ENCODE assay signal across 9 mouse cellular contexts in genomic region chr19:4257897-4258252, GRCm38 (mm10). TPM values are rescaled to one million over a fixed set of nuclear protein-coding genes. Genes with fewer than 3 reads are reported as not detected.
A peak's percentile ranks its signal among the peaks of the same experiment; 100 is the strongest.
DNase-seq lines count a peak whose midpoint lies in the region; ATAC-seq and TF ChIP-seq lines count a peak whose summit lies in the region.
"Had no signal": no experiment of that assay in that cellular context is flagged by ENCODE, and none has a peak within 500 bp of the region (broad histone marks: within the 10 kb centered on the region; RNA-seq: fewer than 3 reads in every experiment).

No protein-coding gene starts in this region.

- peaks cover 17% of the 10 kb centered on the region for H3K36me3 ChIP-seq in megakaryocyte, embryonic 14.5 days (replicated peaks; ENCODE audit: low read length)
- no peaks in the 10 kb centered on the region for H3K36me3 ChIP-seq in limb, embryonic 13.5 days
- no peaks in the 10 kb centered on the region for H3K36me3 ChIP-seq in stomach, embryonic 14.5 days (ENCODE audit: control insufficient read depth, insufficient read depth, low read length)

- 0 out of 2 replicates have a peak overlapping the region, but pooled peaks have one; percentile 12 for H3K27ac ChIP-seq in cerebellum, adult 2 months (ENCODE audit: insufficient read depth, low read length)
- no peak overlapping the region for H3K27ac ChIP-seq in limb, embryonic 13.5 days
- H3K27ac ChIP-seq in stomach, embryonic 14.5 days (ENCODE audit: low read length): no peak overlapping the region

- 24% methylated on average over 12 of the region's 12 CpGs for WGBS in cerebellum, adult 2 months
- 15% methylated on average over 12 of the region's 12 CpGs for WGBS in limb, embryonic 13.5 days
- WGBS in stomach, embryonic 14.5 days: 22% methylated on average over 12 of the region's 12 CpGs

- no peaks in the 10 kb centered on the region for H3K9me3 ChIP-seq in megakaryocyte, embryonic 14.5 days
- no peaks in the 10 kb centered on the region; the same call in 1 of the 2 replicates for H3K9me3 ChIP-seq in limb, embryonic 13.5 days
- H3K9me3 ChIP-seq in stomach, embryonic 14.5 days (ENCODE audit: control insufficient read depth, low read depth, low read length): no peaks in the 10 kb centered on the region

- H3K4me3 ChIP-seq in cerebellum, adult 2 months (replicated peaks; ENCODE audit: insufficient read depth, low read depth, low read length): peak overlapping the region; percentile 17
- peak overlapping the region; percentile 96 for H3K4me3 ChIP-seq in megakaryocyte, embryonic 14.5 days (replicated peaks)
- peak overlapping the region; percentile 65 for H3K4me3 ChIP-seq in limb, embryonic 13.5 days
- H3K4me3 ChIP-seq in stomach, embryonic 14.5 days (ENCODE audit: low read depth, low read length): peak overlapping the region; percentile 54

- H3K27me3 ChIP-seq in cerebellum, adult 2 months (ENCODE audit: control insufficient read depth, insufficient read depth, low read length): no peaks in the 10 kb centered on the region
- H3K27me3 ChIP-seq in megakaryocyte, embryonic 14.5 days (replicated peaks): peaks cover 7% of the 10 kb centered on the region
- H3K27me3 ChIP-seq in limb, embryonic 13.5 days: no peaks in the 10 kb centered on the region
- no peaks in the 10 kb centered on the region for H3K27me3 ChIP-seq in stomach, embryonic 14.5 days (ENCODE audit: control insufficient read depth, insufficient read depth, low read length)

- H3K4me2 ChIP-seq in limb, embryonic 13.5 days (replicated peaks): peak overlapping the region; percentile 93
- peak overlapping the region; percentile 81 for H3K4me2 ChIP-seq in stomach, embryonic 14.5 days (replicated peaks; ENCODE audit: low read depth, low read length)

- H3K4me1 ChIP-seq in cerebellum, adult 2 months (ENCODE audit: control insufficient read depth, insufficient read depth, low read length): peaks cover 1% of the 10 kb centered on the region
- peaks cover 48% of the 10 kb centered on the region for H3K4me1 ChIP-seq in megakaryocyte, embryonic 14.5 days
- peaks cover 11% of the 10 kb centered on the region for H3K4me1 ChIP-seq in limb, embryonic 13.5 days
- H3K4me1 ChIP-seq in stomach, embryonic 14.5 days (ENCODE audit: control insufficient read depth, insufficient read depth, low read length): no peaks in the 10 kb centered on the region

- ATAC-seq in megakaryocyte, adult 5-6 weeks (ENCODE audit: poor library complexity, severe bottlenecking): no peak
- ATAC-seq in limb, embryonic 13.5 days (ENCODE audit: low FRiP score, low read depth): no peak
- ATAC-seq in stomach, embryonic 14.5 days (ENCODE audit: insufficient number of reproducible peaks, insufficient read depth, low FRiP score, low read depth): no peak

- H3K9ac ChIP-seq in limb, embryonic 13.5 days: peak overlapping the region; percentile 70
- peak overlapping the region; percentile 11; the same call in 1 of the 2 replicates for H3K9ac ChIP-seq in stomach, embryonic 14.5 days (replicated peaks; ENCODE audit: low read depth, low read length)

- no peak for TF ChIP-seq CTCF in cerebellum, adult 2 months (IDR thresholded peaks at IDR 0.05; ENCODE audit: borderline replicate concordance, insufficient read depth, low read depth, low read length)

- no peak for DNase-seq in cerebellum, adult 2 months
- DNase-seq in cerebellum, postnatal 4 days (ENCODE audit: low spot score in 2 of 2): no peak
- DNase-seq in embryo, embryonic 10 days (ENCODE audit: low spot score): no peak
- DNase-seq in gastrocnemius, postnatal 4 days (ENCODE audit: low spot score in 2 of 2): no peak

- TF ChIP-seq POLR2A in cerebellum, adult 2 months (IDR thresholded peaks at IDR 0.05; ENCODE audit: borderline replicate concordance, insufficient read depth, low read length): no peak

RNA-seq across cellular contexts. Expression of gene Ssh3, which starts 11.1 kb away (rescaled TPM):
- 139 and 151 TPM in 2 replicates for polyA plus RNA-seq in cerebellum, adult 2 months (2012; rRNA removed)
- 16.5 and 28.6 TPM in 2 replicates for polyA plus RNA-seq in megakaryocyte, embryonic 14.5 days (2012; ENCODE audit: insufficient read depth, low replicate concordance)
- 15.9 and 16.5 TPM in 2 replicates for total RNA-seq in megakaryocyte, adult 5-6 weeks (2015)
- total RNA-seq in megakaryocyte, adult 5-6 weeks (2017): 17.2 and 19.8 TPM in 2 replicates
- 15.7 and 16.0 TPM in 2 replicates for polyA plus RNA-seq in limb, embryonic 13.5 days (2015; fragmentation: Nextera tagmentation; extraction: Ambion mirVana)
- polyA plus RNA-seq in stomach, embryonic 14.5 days (2014; fragmentation: Nextera tagmentation; extraction: Ambion mirVana): 26.5 and 27.9 TPM in 2 replicates
- 1 to 10 TPM; 4.4 to 5.2 TPM for total RNA-seq in gastrocnemius, postnatal 4 days (2021)

RNA-seq across cellular contexts. Expression of gene Ankrd13d, which starts 25.1 kb away (rescaled TPM):
- polyA plus RNA-seq in cerebellum, adult 2 months (2012; rRNA removed): 74.3 and 76.1 TPM in 2 replicates
- polyA plus RNA-seq in megakaryocyte, embryonic 14.5 days (2012; ENCODE audit: insufficient read depth, low replicate concordance): 5.6 TPM in 1 of 2 replicates, not detected in the other
- total RNA-seq in megakaryocyte, adult 5-6 weeks (2015): 6.5 and 7.2 TPM in 2 replicates
- 8.7 and 10.5 TPM in 2 replicates for total RNA-seq in megakaryocyte, adult 5-6 weeks (2017)
- polyA plus RNA-seq in limb, embryonic 13.5 days (2015; fragmentation: Nextera tagmentation; extraction: Ambion mirVana): 13.6 and 14.7 TPM in 2 replicates
- 10.4 and 13.0 TPM in 2 replicates for polyA plus RNA-seq in stomach, embryonic 14.5 days (2014; fragmentation: Nextera tagmentation; extraction: Ambion mirVana)
- 1 to 10 TPM; 2.2 to 2.6 TPM for total RNA-seq in gastrocnemius, postnatal 4 days (2021)

RNA-seq across cellular contexts. Expression of gene Pold4, which starts 26.2 kb away (rescaled TPM):
- polyA plus RNA-seq in cerebellum, adult 2 months (2012; rRNA removed): 39.3 and 40.1 TPM in 2 replicates
- 67.5 and 91.7 TPM in 2 replicates for polyA plus RNA-seq in megakaryocyte, embryonic 14.5 days (2012; ENCODE audit: insufficient read depth, low replicate concordance)
- 98.9 and 105 TPM in 2 replicates for total RNA-seq in megakaryocyte, adult 5-6 weeks (2015)
- total RNA-seq in megakaryocyte, adult 5-6 weeks (2017): 102 and 122 TPM in 2 replicates
- polyA plus RNA-seq in limb, embryonic 13.5 days (2015; fragmentation: Nextera tagmentation; extraction: Ambion mirVana): 17.6 and 21.4 TPM in 2 replicates
- polyA plus RNA-seq in stomach, embryonic 14.5 days (2014; fragmentation: Nextera tagmentation; extraction: Ambion mirVana): 25.5 and 26.3 TPM in 2 replicates
- 10 to 100 TPM; 31.4 to 34.3 TPM for total RNA-seq in gastrocnemius, postnatal 4 days (2021)

RNA-seq across cellular contexts. Expression of gene AC109138.7, which starts 43.7 kb away (rescaled TPM):
- 0.77 TPM in 1 of 2 replicates, not detected in the other for polyA plus RNA-seq in cerebellum, adult 2 months (2012; rRNA removed)
- 8.5 and 73.0 TPM in 2 replicates for polyA plus RNA-seq in megakaryocyte, embryonic 14.5 days (2012; ENCODE audit: insufficient read depth, low replicate concordance)
- total RNA-seq in megakaryocyte, adult 5-6 weeks (2015): not detected in 2 replicates
- total RNA-seq in megakaryocyte, adult 5-6 weeks (2017): not detected in 2 replicates
- polyA plus RNA-seq in limb, embryonic 13.5 days (2015; fragmentation: Nextera tagmentation; extraction: Ambion mirVana): not detected in 2 replicates
- polyA plus RNA-seq in stomach, embryonic 14.5 days (2014; fragmentation: Nextera tagmentation; extraction: Ambion mirVana): not detected in 2 replicates
- not detected for total RNA-seq in gastrocnemius, postnatal 4 days (2021)
- total RNA-seq: left cerebral cortex, postnatal 10 days had no signal

RNA-seq across cellular contexts. Expression of gene Clcf1, which starts 43.8 kb away (rescaled TPM):
- 4.3 and 5.0 TPM in 2 replicates for polyA plus RNA-seq in cerebellum, adult 2 months (2012; rRNA removed)
- 0.09 and 2.0 TPM in 2 replicates for polyA plus RNA-seq in megakaryocyte, embryonic 14.5 days (2012; ENCODE audit: insufficient read depth, low replicate concordance)
- total RNA-seq in megakaryocyte, adult 5-6 weeks (2015): 1.4 and 2.9 TPM in 2 replicates
- 0.40 and 2.2 TPM in 2 replicates for total RNA-seq in megakaryocyte, adult 5-6 weeks (2017)
- polyA plus RNA-seq in limb, embryonic 13.5 days (2015; fragmentation: Nextera tagmentation; extraction: Ambion mirVana): 9.0 and 10.0 TPM in 2 replicates
- 7.3 and 8.3 TPM in 2 replicates for polyA plus RNA-seq in stomach, embryonic 14.5 days (2014; fragmentation: Nextera tagmentation; extraction: Ambion mirVana)
- 1 to 10 TPM; 1.6 to 2.7 TPM for total RNA-seq in gastrocnemius, postnatal 4 days (2021)

Comparison
In these comparisons a context has a peak if more than half of its experiments do, and no peak if none do; other contexts are left out.
1. H3K4me3 ChIP-seq: peak in every context shown above with its lines; median percentile 96 in megakaryocyte, embryonic 14.5 days; 65 in limb, embryonic 13.5 days; 54 in stomach, embryonic 14.5 days; 17 in cerebellum, adult 2 months.